Mouse (Mus musculus) hindbrain, embryonic 11.5 days (tissue): Measurements from ENCODE around the gene Tnnt2. TPM values are rescaled to one million over a fixed set of nuclear protein-coding genes. Genes with fewer than 3 reads are reported as not detected.
A peak's percentile ranks its signal among the peaks of the same experiment; 100 is the strongest.

Source experiments
- ATAC-seq: fragments of 200-750 bp; cut with Nextera tagmentation; 2 replicates; pipeline ENCODE4 v1.8.0; 2017; ENCODE audit warnings: mild to moderate bottlenecking, moderate TSS enrichment, moderate library complexity; ENCODE audit not compliant: low FRiP score
- DNase-seq: peaks from one replicate; pipeline ENCODE4 v3.0.0-alpha.2; 2015; ENCODE audit warnings: low spot score
- H3K27ac ChIP-seq: fragments of 300-500 bp; sonication (generic); 2 replicates; pipeline ENCODE4 v1.5.1; 2014; ENCODE audit warnings: mild to moderate bottlenecking, low read depth, low read length
- H3K27me3 ChIP-seq: fragments of 300-500 bp; sonication (generic); 2 replicates; pipeline ENCODE4 v1.6.1; 2014; ENCODE audit warnings: mild to moderate bottlenecking, low read length, moderate library complexity, mixed read lengths; ENCODE audit not compliant: control insufficient read depth, insufficient read depth
- H3K36me3 ChIP-seq: fragments of 300-500 bp; sonication (generic); 2 replicates; pipeline ENCODE4 v1.6.1; 2014; ENCODE audit warnings: mild to moderate bottlenecking, low read length, moderate library complexity, mixed read lengths; ENCODE audit not compliant: control insufficient read depth, insufficient read depth
- H3K4me1 ChIP-seq: fragments of 300-500 bp; sonication (generic); replicated peaks from 2 replicates; pipeline ENCODE4 v1.6.1; 2014; ENCODE audit warnings: low read length, mixed read lengths; ENCODE audit not compliant: control insufficient read depth, insufficient read depth
- H3K4me2 ChIP-seq: fragments of 300-500 bp; sonication (generic); replicated peaks from 2 replicates; pipeline ENCODE4 v1.6.1; 2014; ENCODE audit warnings: mild to moderate bottlenecking, low read depth, low read length
- H3K4me3 ChIP-seq: fragments of 300-500 bp; sonication (generic); 2 replicates; pipeline ENCODE4 v1.5.1; 2014; ENCODE audit warnings: low read depth, low read length
- H3K9ac ChIP-seq: fragments of 300-500 bp; sonication (generic); 2 replicates; pipeline ENCODE4 v1.6.1; 2014; ENCODE audit warnings: low read depth, low read length
- H3K9me3 ChIP-seq: fragments of 300-500 bp; sonication (generic); 2 replicates; pipeline ENCODE4 v1.6.1; 2016; ENCODE audit warnings: low read length; ENCODE audit not compliant: control insufficient read depth
- WGBS: fragments of 180-500 bp; shearing (Covaris S2); extraction: QIAGEN DNeasy Blood & Tissue Kit; methylation state at CpG from one replicate; pipeline ENCODE4 v1.1.7; 2014; 5-methylcytosine and 5-hydroxymethylcytosine counted together
- polyA plus RNA-seq: library from polyadenylated mRNA; unstranded; fragments of >200 nt; fragmentation: Nextera tagmentation; extraction: Ambion mirVana; gene quantifications from 2 replicates; pipeline ENCODE4 v1.2.1, GENCODE M21; 2014

The Tnnt2 gene
- polyA plus RNA-seq, 1 experiment from 2014 or later = 2.0 TPM

- Histone ChIP-seq H3K4me1 (peaks cover 5% of the 10 kb centered on the region; the same call in 1 of the 2 replicates), H3K36me3 (no peaks in the 10 kb centered on the region), H3K27me3 (peaks cover 4% of the 10 kb centered on the region), H3K4me2 (no peak overlapping the region), H3K27ac (no peak overlapping the region), H3K9ac (no peak overlapping the region), H3K9me3 (no peaks in the 10 kb centered on the region), H3K4me3 (no peak overlapping the region)
- DNase-seq (no peak), ATAC-seq (no peak)
- 86% methylated on average over 1 of the region's 1 CpGs for WGBS
Observed at GRCm38 (mm10) chr1:135798492-135798891, 37.7 kb upstream of the Tnnt2 start.

- Histone ChIP-seq H3K4me2 (no peak overlapping the region), H3K9me3 (no peaks in the 10 kb centered on the region), H3K27me3 (no peaks in the 10 kb centered on the region; the same call in 1 of the 2 replicates), H3K4me1 (peaks cover 5% of the 10 kb centered on the region; the same call in 1 of the 2 replicates), H3K4me3 (no peak overlapping the region), H3K27ac (no peak overlapping the region), H3K9ac (no peak overlapping the region), H3K36me3 (no peaks in the 10 kb centered on the region)
- DNase-seq (no peak), ATAC-seq (no peak)
- WGBS = 73% methylated on average over 8 of the region's 8 CpGs
Observed at GRCm38 (mm10) chr1:135799109-135799627, 37.0 kb upstream of the Tnnt2 start.

- H3K4me1 ChIP-seq = 0 out of 2 replicates have a peak, but pooled peaks cover 5% of the 10 kb centered on the region
- no peak overlapping the region for H3K4me2 ChIP-seq
- no peak overlapping the region for H3K4me3 ChIP-seq
- H3K9ac ChIP-seq = no peak overlapping the region
- H3K36me3 ChIP-seq = no peaks in the 10 kb centered on the region
- H3K27me3 ChIP-seq = no peaks in the 10 kb centered on the region; the same call in 1 of the 2 replicates
- no peak overlapping the region for H3K27ac ChIP-seq
- no peak for DNase-seq
- 0 out of 2 replicates have a peak, but pooled peaks have one; percentile 35 for ATAC-seq
- no peaks in the 10 kb centered on the region for H3K9me3 ChIP-seq
- WGBS = 44% methylated on average over 8 of the region's 8 CpGs
Observed at GRCm38 (mm10) chr1:135800192-135800950, 35.8 kb upstream of the Tnnt2 start.

GRCm38 (mm10) chr1:135807546-135807945 lies 28.6 kb upstream of the Tnnt2 start:
- no peak overlapping the region for H3K4me2 ChIP-seq
- 53% methylated on average over 10 of the region's 10 CpGs for WGBS
- H3K4me3 ChIP-seq = no peak overlapping the region
- no peak overlapping the region for H3K9ac ChIP-seq
- ATAC-seq (no peak), DNase-seq (no peak)
- no peaks in the 10 kb centered on the region for H3K9me3 ChIP-seq
- no peaks in the 10 kb centered on the region for H3K4me1 ChIP-seq
- no peak overlapping the region for H3K27ac ChIP-seq
- no peaks in the 10 kb centered on the region for H3K36me3 ChIP-seq
- H3K27me3 ChIP-seq = no peaks in the 10 kb centered on the region

GRCm38 (mm10) chr1:135810180-135810579 lies 26.0 kb upstream of the Tnnt2 start:
- ATAC-seq = no peak
- 80% methylated on average over 2 of the region's 2 CpGs for WGBS

GRCm38 (mm10) chr1:135811016-135811646 lies 25.0 kb upstream of the Tnnt2 start:
- no peak overlapping the region for H3K27ac ChIP-seq
- no peaks in the 10 kb centered on the region for H3K9me3 ChIP-seq
- H3K4me3 ChIP-seq = no peak overlapping the region
- no peaks in the 10 kb centered on the region for H3K36me3 ChIP-seq
- no peak overlapping the region for H3K4me2 ChIP-seq
- ATAC-seq = no peak
- H3K4me1 ChIP-seq = no peaks in the 10 kb centered on the region
- H3K27me3 ChIP-seq = no peaks in the 10 kb centered on the region
- peak; percentile 93 for DNase-seq
- 37% methylated on average over 7 of the region's 7 CpGs for WGBS
- H3K9ac ChIP-seq = no peak overlapping the region

More at GRCm38 (mm10) chr1:135810180-135810579, 26.0 kb upstream of the Tnnt2 start:
- Histone ChIP-seq H3K36me3 (no peaks in the 10 kb centered on the region), H3K9me3 (no peaks in the 10 kb centered on the region), H3K4me2 (no peak overlapping the region), H3K27ac (no peak overlapping the region), H3K4me1 (no peaks in the 10 kb centered on the region), H3K27me3 (no peaks in the 10 kb centered on the region), H3K9ac (no peak overlapping the region), H3K4me3 (no peak overlapping the region)
- DNase-seq = no peak

- no peak overlapping the region for H3K9ac ChIP-seq
- H3K4me1 ChIP-seq = no peaks in the 10 kb centered on the region
- no peak overlapping the region for H3K4me3 ChIP-seq
- no peak overlapping the region for H3K27ac ChIP-seq
- no peaks in the 10 kb centered on the region for H3K36me3 ChIP-seq
- no peaks in the 10 kb centered on the region for H3K9me3 ChIP-seq
- WGBS = 86% methylated on average over 3 of the region's 3 CpGs
- no peak for ATAC-seq
- H3K4me2 ChIP-seq = no peak overlapping the region
- DNase-seq = no peak
- H3K27me3 ChIP-seq = peaks cover 6% of the 10 kb centered on the region
Observed at GRCm38 (mm10) chr1:135812205-135812604, 23.9 kb upstream of the Tnnt2 start.

GRCm38 (mm10) chr1:135812618-135813017 lies 23.5 kb upstream of the Tnnt2 start:
- Histone ChIP-seq H3K4me1 (no peaks in the 10 kb centered on the region), H3K27ac (no peak overlapping the region), H3K27me3 (peaks cover 11% of the 10 kb centered on the region), H3K4me3 (no peak overlapping the region), H3K9ac (no peak overlapping the region), H3K4me2 (no peak overlapping the region), H3K36me3 (no peaks in the 10 kb centered on the region), H3K9me3 (no peaks in the 10 kb centered on the region)
- no peak for ATAC-seq
- DNase-seq = no peak
- whole genome bisulfite sequencing = 53% methylated on average over 2 of the region's 2 CpGs
